10 mouse cellular contexts compared by ENCODE assay signal in genomic region chr1:30503224-30503623, GRCm38 (mm10).
DNase-seq lines count a peak whose midpoint lies in the region; ATAC-seq and TF ChIP-seq lines count a peak whose summit lies in the region.
"Had no signal": no experiment of that assay in that cellular context is flagged by ENCODE, and none has a peak within 500 bp of the region (broad histone marks: within the 10 kb centered on the region; RNA-seq: fewer than 3 reads in every experiment).

No protein-coding gene starts in this region.

- no peaks in the 10 kb centered on the region for H3K9me3 ChIP-seq in hindbrain, embryonic 14.5 days (ENCODE audit: control insufficient read depth, low read length)
- no peaks in the 10 kb centered on the region for H3K9me3 ChIP-seq in hindbrain, embryonic 10.5 days
- H3K9me3 ChIP-seq: heart, embryonic 15.5 days; stomach, embryonic 15.5 days had no signal

- H3K36me3 ChIP-seq in hindbrain, embryonic 14.5 days (replicated peaks; ENCODE audit: control insufficient read depth, insufficient read depth) = no peaks in the 10 kb centered on the region
- no peaks in the 10 kb centered on the region for H3K36me3 ChIP-seq in hindbrain, embryonic 10.5 days
- H3K36me3 ChIP-seq: heart, embryonic 15.5 days; stomach, embryonic 15.5 days had no signal

- intact Hi-C loops in heart, postnatal 25 days (cut with DNase I) = no loop called here

- TF ChIP-seq POLR2A in cortical plate, adult 2 months (IDR thresholded peaks at IDR 0.05; ENCODE audit: extremely low read depth, insufficient read depth, low read length) = no peak

- ATAC-seq in hindbrain, embryonic 14.5 days (ENCODE audit: low FRiP score) = no peak; the same call in 1 of the 2 replicates
- ATAC-seq in megakaryocyte-erythroid progenitor cell, adult 5-6 weeks (replicated peaks; ENCODE audit: low FRiP score, low TSS enrichment, poor library complexity, severe bottlenecking) = no peak

- DNase-seq in hindbrain, embryonic 14.5 days (ENCODE audit: low spot score) = peak; percentile 82
- no peak for DNase-seq in hindbrain, embryonic 10.5 days (ENCODE audit: low spot score)
- peak; percentile 20 for DNase-seq in layer of hippocampus, adult 9-10 months (ENCODE audit: low spot score)
- peak; percentile 61 for DNase-seq in retina, embryonic 14.5 days (ENCODE audit: low spot score)
- DNase-seq in kidney, postnatal 4 days = no peak
- DNase-seq in heart, postnatal 25 days (ENCODE audit: low spot score) = no peak

- no peaks in the 10 kb centered on the region for H3K4me1 ChIP-seq in hindbrain, embryonic 14.5 days (replicated peaks; ENCODE audit: control insufficient read depth, insufficient read depth, low read length)
- no peaks in the 10 kb centered on the region for H3K4me1 ChIP-seq in hindbrain, embryonic 10.5 days (replicated peaks)
- H3K4me1 ChIP-seq in cortical plate, adult 2 months (ENCODE audit: control insufficient read depth, insufficient read depth, low read length) = no peaks in the 10 kb centered on the region; the same call in 1 of the 2 replicates
- H3K4me1 ChIP-seq: heart, embryonic 15.5 days; stomach, embryonic 15.5 days had no signal

- no peak overlapping the region for H3K27ac ChIP-seq in hindbrain, embryonic 14.5 days
- H3K27ac ChIP-seq in hindbrain, embryonic 10.5 days = no peak overlapping the region
- H3K27ac ChIP-seq in cortical plate, adult 2 months (ENCODE audit: insufficient read depth, low read length) = no peak overlapping the region
- H3K27ac ChIP-seq: heart, embryonic 15.5 days; stomach, embryonic 15.5 days had no signal

- 24% methylated on average over 1 of the region's 1 CpGs for WGBS in hindbrain, embryonic 14.5 days
- 52% methylated on average over 1 of the region's 1 CpGs for WGBS in hindbrain, embryonic 10.5 days

- no peaks in the 10 kb centered on the region for H3K27me3 ChIP-seq in hindbrain, embryonic 14.5 days (ENCODE audit: control insufficient read depth, insufficient read depth, low read length)
- H3K27me3 ChIP-seq in hindbrain, embryonic 10.5 days (ENCODE audit: insufficient read depth, poor library complexity, severe bottlenecking) = no peaks in the 10 kb centered on the region
- H3K27me3 ChIP-seq: heart, embryonic 15.5 days; stomach, embryonic 15.5 days had no signal

- no peak overlapping the region for H3K9ac ChIP-seq in hindbrain, embryonic 14.5 days
- H3K9ac ChIP-seq: heart, embryonic 15.5 days; stomach, embryonic 15.5 days had no signal

- peak; percentile 54; the same call in 1 of the 2 replicates for TF ChIP-seq CTCF in cortical plate, adult 2 months (IDR thresholded peaks at IDR 0.05; ENCODE audit: extremely low read depth, insufficient read depth, low read length)

- no peak overlapping the region for H3K4me2 ChIP-seq in hindbrain, embryonic 14.5 days (replicated peaks)
- H3K4me2 ChIP-seq: heart, embryonic 15.5 days; stomach, embryonic 15.5 days had no signal

- no peak overlapping the region for H3K4me3 ChIP-seq in hindbrain, embryonic 14.5 days (replicated peaks; ENCODE audit: low read length)
- H3K4me3 ChIP-seq in hindbrain, embryonic 10.5 days = no peak overlapping the region
- H3K4me3 ChIP-seq in cortical plate, adult 2 months (ENCODE audit: insufficient read depth, low read length) = no peak overlapping the region
- H3K4me3 ChIP-seq: heart, embryonic 15.5 days; stomach, embryonic 15.5 days had no signal

Comparison
In these comparisons a context has a peak if more than half of its experiments do, and no peak if none do; other contexts are left out.
1. DNase-seq: peak in hindbrain, embryonic 14.5 days (single experiment), layer of hippocampus, adult 9-10 months (single experiment) and retina, embryonic 14.5 days (single experiment); none in hindbrain, embryonic 10.5 days (single experiment), kidney, postnatal 4 days (0 of 2) and heart, postnatal 25 days (single experiment).